Mouse (Mus musculus) intestine, postnatal 0 days (tissue): Measurements from ENCODE around the gene Gm5148. TPM values are rescaled to one million over a fixed set of nuclear protein-coding genes. Genes with fewer than 3 reads are reported as not detected.

ENCODE experiments used
- ATAC-seq: fragments of 200-750 bp; cut with Nextera tagmentation; 2 replicates; pipeline ENCODE4 v1.8.0; 2017; ENCODE audit warnings: mild to moderate bottlenecking, moderate TSS enrichment, moderate library complexity
- H3K27ac ChIP-seq: fragments of 300-500 bp; sonication (generic); 2 replicates; pipeline ENCODE4 v1.5.1; 2014; ENCODE audit warnings: mild to moderate bottlenecking, low read depth, low read length, moderate library complexity
- H3K27me3 ChIP-seq: fragments of 300-500 bp; sonication (generic); replicated peaks from 2 replicates; pipeline ENCODE4 v1.6.1; 2014; ENCODE audit warnings: low read length, mixed read lengths; ENCODE audit not compliant: control insufficient read depth, insufficient read depth
- H3K36me3 ChIP-seq: fragments of 300-500 bp; sonication (generic); 2 replicates; pipeline ENCODE4 v1.6.1; 2014; ENCODE audit warnings: mild to moderate bottlenecking, moderate library complexity; ENCODE audit not compliant: control insufficient read depth, insufficient read depth
- H3K4me1 ChIP-seq: fragments of 300-500 bp; sonication (generic); replicated peaks from 2 replicates; pipeline ENCODE4 v1.6.1; 2014; ENCODE audit warnings: antibody characterized with exemption, low read length, mixed read lengths; ENCODE audit not compliant: control insufficient read depth, insufficient read depth
- H3K4me2 ChIP-seq: fragments of 300-500 bp; sonication (generic); replicated peaks from 2 replicates; pipeline ENCODE4 v1.6.1; 2014; ENCODE audit warnings: low read depth, mild to moderate bottlenecking, moderate library complexity
- H3K4me3 ChIP-seq: fragments of 300-500 bp; sonication (generic); 2 replicates; pipeline ENCODE4 v1.5.1; 2014; ENCODE audit warnings: low read depth, low read length
- H3K9ac ChIP-seq: fragments of 300-500 bp; sonication (generic); 2 replicates; pipeline ENCODE4 v1.6.1; 2014; ENCODE audit warnings: mild to moderate bottlenecking, low read depth, low read length
- H3K9me3 ChIP-seq: fragments of 300-500 bp; sonication (generic); 2 replicates; pipeline ENCODE4 v1.6.1; 2016; ENCODE audit warnings: mixed run types; ENCODE audit not compliant: control insufficient read depth
- CTCF ChIP-seq: sonication (generic); IDR thresholded peaks from 2 replicates; pipeline ENCODE4 v1.5.1; 2016; ENCODE audit warnings: low read depth, mild to moderate bottlenecking, control low read depth, antibody characterized with exemption, moderate library complexity
- WGBS: fragments of 180-500 bp; shearing (Covaris S2); extraction: QIAGEN DNeasy Blood & Tissue Kit; methylation state at CpG from one replicate; pipeline ENCODE4 v1.1.7; 2014; 5-methylcytosine and 5-hydroxymethylcytosine counted together
- polyA plus RNA-seq: library from polyadenylated mRNA; unstranded; fragments of >200 nt; fragmentation: Nextera tagmentation; extraction: Ambion mirVana; gene quantifications from 2 replicates; pipeline ENCODE4 v1.2.1, GENCODE M21; 2015

Gene Gm5148
- polyA plus RNA-seq, 1 experiment from 2014 or later: 4.5 TPM

DNA sequence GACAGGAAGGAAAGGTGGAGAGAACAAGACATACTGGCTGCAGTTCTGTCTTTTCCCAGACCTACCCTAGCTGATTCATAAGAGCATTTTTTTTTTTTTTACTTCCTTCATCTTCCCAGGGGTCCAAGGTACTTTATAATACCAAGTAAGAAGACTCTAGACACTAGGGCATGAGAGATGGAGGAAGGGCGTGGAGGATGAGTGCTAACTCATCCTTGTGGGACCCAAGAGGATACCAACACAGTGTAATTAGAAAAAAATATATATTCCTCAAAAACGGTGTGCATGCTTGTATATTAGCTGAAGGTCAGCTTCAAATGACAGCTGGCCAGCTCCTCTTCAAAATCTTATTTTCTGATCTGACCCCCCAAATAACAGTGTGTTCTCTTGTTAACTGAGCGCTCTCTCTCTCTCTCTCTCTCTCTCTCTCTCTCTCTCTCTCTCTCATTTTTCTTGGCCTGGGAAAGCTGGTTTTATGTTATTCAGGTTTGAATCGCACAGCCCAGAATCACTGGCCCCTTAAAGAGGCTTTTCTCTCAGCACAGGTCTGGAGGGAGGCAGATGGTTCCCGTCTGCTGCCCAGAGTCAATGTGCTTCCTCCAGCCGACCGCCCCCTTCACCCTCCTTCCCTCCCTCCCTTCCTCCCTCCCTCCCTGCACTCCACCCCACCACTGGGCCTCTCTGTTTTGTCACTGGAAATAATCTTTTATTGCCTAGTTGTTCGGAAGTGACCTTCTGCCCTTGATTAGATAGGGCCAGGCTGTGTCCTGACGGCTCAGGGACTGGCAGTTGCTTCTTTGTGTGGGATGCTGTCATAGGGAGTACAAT is 57.8 kb downstream of the Gm5148 start:
- no peak for TF ChIP-seq CTCF
- Histone ChIP-seq H3K9me3 (no peaks in the 10 kb centered on the region), H3K4me2 (peak overlapping the region; percentile 27; the same call in 1 of the 2 replicates), H3K4me1 (peaks cover 6% of the 10 kb centered on the region; the same call in 1 of the 2 replicates), H3K36me3 (no peaks in the 10 kb centered on the region), H3K4me3 (no peak overlapping the region), H3K9ac (no peak overlapping the region), H3K27ac (no peak overlapping the region), H3K27me3 (0 out of 2 replicates have a peak, but pooled peaks cover 7% of the 10 kb centered on the region)
- 13% methylated on average over 9 of the region's 9 CpGs for WGBS
- ATAC-seq: peak; percentile 89

Other genes with a start within 250 kb of the Gm5148 start
- 7.9 and 9.2 TPM in 2 replicates for gene Spry1, start 84.5 kb downstream of the Gm5148 start, polyA plus RNA-seq